In genomic region chr15:88247974-88248625, GRCm38 (mm10) we compare ENCODE assay signal across 7 mouse cellular contexts.
DNase-seq lines count a peak whose midpoint lies in the region; ATAC-seq and TF ChIP-seq lines count a peak whose summit lies in the region.

No protein-coding gene starts in this region.

- 22% methylated on average over 14 of the region's 14 CpGs for WGBS in hindbrain, postnatal 0 days
- 29% methylated on average over 14 of the region's 14 CpGs for WGBS in midbrain, embryonic 13.5 days
- WGBS in stomach, embryonic 14.5 days: 25% methylated on average over 14 of the region's 14 CpGs

- H3K27me3 ChIP-seq in hindbrain, postnatal 0 days (ENCODE audit: insufficient read depth, low read length): no peaks in the 10 kb centered on the region
- H3K27me3 ChIP-seq in midbrain, embryonic 13.5 days: peaks cover 15% of the 10 kb centered on the region
- no peaks in the 10 kb centered on the region for H3K27me3 ChIP-seq in stomach, embryonic 14.5 days (ENCODE audit: control insufficient read depth, insufficient read depth, low read length)

- H3K9ac ChIP-seq in hindbrain, postnatal 0 days (replicated peaks; ENCODE audit: low read length): no peak overlapping the region
- no peak overlapping the region for H3K9ac ChIP-seq in midbrain, embryonic 13.5 days (replicated peaks)
- H3K9ac ChIP-seq in stomach, embryonic 14.5 days (replicated peaks; ENCODE audit: low read depth, low read length): no peak overlapping the region

- H3K27ac ChIP-seq in hindbrain, postnatal 0 days: no peak overlapping the region
- H3K27ac ChIP-seq in left cerebral cortex, adult 2 months: no peak overlapping the region
- H3K27ac ChIP-seq in midbrain, embryonic 13.5 days: no peak overlapping the region
- no peak overlapping the region for H3K27ac ChIP-seq in stomach, embryonic 14.5 days (ENCODE audit: low read length)

- TF ChIP-seq CTCF in hindbrain, postnatal 0 days (IDR thresholded peaks at IDR 0.05; ENCODE audit: low read depth): peak; percentile 97
- peak; percentile 96 for TF ChIP-seq CTCF in left cerebral cortex, adult 2 months (IDR thresholded peaks at IDR 0.05)

- no peak overlapping the region for H3K4me3 ChIP-seq in hindbrain, postnatal 0 days (ENCODE audit: low read length)
- no peak overlapping the region for H3K4me3 ChIP-seq in left cerebral cortex, adult 2 months
- no peak overlapping the region for H3K4me3 ChIP-seq in midbrain, embryonic 13.5 days (replicated peaks)
- H3K4me3 ChIP-seq in stomach, embryonic 14.5 days (ENCODE audit: low read depth, low read length): no peak overlapping the region

- no peaks in the 10 kb centered on the region for H3K9me3 ChIP-seq in hindbrain, postnatal 0 days (ENCODE audit: low read length)
- H3K9me3 ChIP-seq in midbrain, embryonic 13.5 days: no peaks in the 10 kb centered on the region
- H3K9me3 ChIP-seq in stomach, embryonic 14.5 days (ENCODE audit: control insufficient read depth, low read depth, low read length): no peaks in the 10 kb centered on the region

- H3K4me2 ChIP-seq in hindbrain, postnatal 0 days (ENCODE audit: low read depth, low read length): no peak overlapping the region
- H3K4me2 ChIP-seq in midbrain, embryonic 13.5 days (replicated peaks): no peak overlapping the region
- H3K4me2 ChIP-seq in stomach, embryonic 14.5 days (replicated peaks; ENCODE audit: low read depth, low read length): no peak overlapping the region

- no peaks in the 10 kb centered on the region for H3K4me1 ChIP-seq in hindbrain, postnatal 0 days (ENCODE audit: insufficient read depth, low read length)
- H3K4me1 ChIP-seq in midbrain, embryonic 13.5 days (replicated peaks): peaks cover 15% of the 10 kb centered on the region
- no peaks in the 10 kb centered on the region for H3K4me1 ChIP-seq in stomach, embryonic 14.5 days (ENCODE audit: control insufficient read depth, insufficient read depth, low read length)

- no peaks in the 10 kb centered on the region for H3K36me3 ChIP-seq in hindbrain, postnatal 0 days (ENCODE audit: insufficient read depth, low read length)
- H3K36me3 ChIP-seq in midbrain, embryonic 13.5 days: no peaks in the 10 kb centered on the region
- no peaks in the 10 kb centered on the region for H3K36me3 ChIP-seq in stomach, embryonic 14.5 days (ENCODE audit: control insufficient read depth, insufficient read depth, low read length)

- peak; percentile 82 for ATAC-seq in hindbrain, postnatal 0 days
- peak; percentile 74 for ATAC-seq in midbrain, embryonic 13.5 days
- ATAC-seq in stomach, embryonic 14.5 days (ENCODE audit: insufficient number of reproducible peaks, insufficient read depth, low FRiP score, low read depth): 0 out of 2 replicates have a peak, but pooled peaks have one; percentile 56

- peak; percentile 84 to 95 for DNase-seq in adrenal gland, adult (ENCODE audit: inconsistent age in 2 of 2, low spot score in 1 of 2)
- DNase-seq in cerebellum, adult 9-11 months: peak; percentile 86
- peak; percentile 75 to 88 for DNase-seq in frontal cortex, postnatal 10 days (ENCODE audit: low spot score in 2 of 2)
- peak; percentile 95 for DNase-seq in hindbrain, postnatal 0 days (ENCODE audit: low spot score)
- DNase-seq in left cerebral cortex, adult 2 months (ENCODE audit: extremely low spot score in 1 of 2, low spot score in 2 of 2): peak; percentile 88 to 93

- intact Hi-C loops in left cerebral cortex, adult 2 months (cut with DNase I): loop anchor here (1.0 to 5.0 kb wide), 6 partner anchors 102 to 701 kb away; no protein-coding TSS in a partner anchor
